Mouse (Mus musculus): ENCODE data around the gene Rbm38.

Rbm38 gene

DNA sequence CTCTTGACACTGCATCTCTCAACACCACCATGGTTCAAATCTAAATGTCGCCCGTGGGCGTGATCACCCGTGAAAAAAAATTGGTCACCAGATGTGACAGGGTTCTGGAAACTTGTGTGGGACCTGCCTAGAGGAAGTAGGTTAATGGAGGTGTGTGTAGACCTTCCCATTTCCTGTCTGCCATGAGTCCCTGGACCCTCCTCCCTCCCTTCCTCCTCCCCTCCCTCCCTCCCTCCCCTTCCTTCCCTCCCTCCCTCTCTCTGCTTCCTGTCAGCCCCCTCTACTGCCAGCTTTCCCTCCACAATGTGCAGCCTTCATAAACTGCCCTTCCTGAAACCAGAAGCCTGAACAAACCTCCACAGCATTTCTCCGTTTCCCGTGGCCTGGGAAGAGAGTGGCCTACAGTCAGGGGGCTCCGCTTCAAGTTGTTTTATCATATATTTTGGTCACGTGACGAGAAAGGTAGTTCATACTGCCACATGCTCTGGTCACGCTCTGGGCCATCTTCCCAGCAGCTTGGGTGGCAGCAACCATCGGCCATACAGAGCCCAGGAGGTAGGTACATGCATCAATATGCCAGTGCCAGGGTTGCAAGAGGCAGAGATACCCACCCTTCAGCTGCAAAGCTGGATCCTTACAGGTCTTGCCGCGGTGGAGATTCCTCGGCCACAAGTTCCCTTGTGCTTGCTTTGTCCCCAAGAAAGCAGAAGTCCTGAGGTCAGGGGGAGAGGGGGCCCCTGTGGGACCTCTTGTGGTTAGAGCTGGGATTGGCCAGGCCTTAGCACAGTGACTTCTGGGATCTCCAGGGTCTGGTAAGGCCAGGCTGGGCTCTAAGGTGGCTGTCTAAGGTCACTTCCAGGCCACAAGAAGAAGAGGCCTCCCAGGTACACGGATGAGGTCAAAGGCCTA lies 41.4 kb downstream of the Rbm38 start:
- DNase-seq, result no peak

- DNase-seq, result no peak
These were observed 42.9 kb downstream of the Rbm38 start for GRCm38 (mm10) chr2:173063219-173063618.

DNA sequence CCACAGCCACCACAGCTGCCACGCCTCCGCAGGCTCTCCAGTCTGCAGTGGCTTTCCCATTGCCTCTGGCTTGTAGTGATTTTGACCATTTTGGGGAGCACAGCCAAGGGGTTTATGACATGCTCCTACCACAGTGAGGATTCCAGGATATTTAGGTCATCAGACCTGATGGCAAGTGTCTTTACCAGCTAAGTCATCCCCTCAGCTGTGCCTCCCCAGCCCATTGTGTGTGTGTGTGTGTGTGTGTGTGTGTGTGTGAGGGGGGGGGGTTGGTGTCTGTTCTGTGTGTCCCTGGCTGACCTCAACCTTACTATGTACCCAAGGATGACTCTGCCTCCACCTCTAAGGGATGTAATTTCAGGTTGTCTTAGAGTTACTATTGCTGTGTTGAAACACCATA lies 44.6 kb downstream of the Rbm38 start:
- no peak for DNase-seq

DNA sequence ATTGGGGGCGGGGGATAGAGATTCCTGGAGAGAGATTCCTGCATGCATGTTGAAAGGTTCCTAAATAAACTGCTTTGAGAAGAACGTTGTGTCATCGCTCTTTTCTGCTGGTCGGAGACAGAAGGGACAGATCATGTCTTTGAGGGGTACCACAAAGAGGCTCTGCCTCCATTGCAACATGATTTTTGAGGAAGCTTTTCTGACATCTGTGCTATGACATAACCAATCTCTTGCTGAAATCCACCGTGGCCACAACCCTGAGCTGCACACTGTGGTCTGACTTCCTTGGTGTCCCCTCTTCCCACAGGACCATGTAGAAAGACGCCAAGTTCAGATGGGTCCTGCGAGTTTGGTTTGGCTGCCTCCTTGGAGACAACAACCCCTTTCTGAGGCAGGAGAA lies 52.6 kb downstream of the Rbm38 start:
- DNase-seq, result no peak

DNA sequence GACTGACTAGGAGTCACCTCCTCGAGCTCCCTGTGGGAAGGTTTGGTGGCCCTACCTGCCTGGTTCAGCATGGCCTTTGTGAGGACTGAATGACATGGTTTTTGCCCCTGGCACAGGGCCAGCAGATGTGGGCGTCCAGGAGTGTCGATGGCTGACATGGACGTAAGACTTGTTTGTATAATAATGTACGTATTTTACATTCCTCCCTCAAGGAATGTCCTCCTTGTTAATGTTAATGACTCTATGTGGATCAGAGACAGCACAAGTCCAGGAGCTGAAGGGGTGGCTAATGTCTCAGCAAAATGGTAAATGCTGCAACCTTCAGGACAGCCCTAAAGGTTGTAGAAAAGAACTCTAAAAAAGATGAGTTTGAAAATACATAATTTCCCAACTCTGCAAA lies 53.4 kb downstream of the Rbm38 start:
- DNase-seq, result no peak

- no peak for DNase-seq
These were observed 56.6 kb downstream of the Rbm38 start for GRCm38 (mm10) chr2:173076921-173077320.

- no peak for DNase-seq
These were observed 59.7 kb downstream of the Rbm38 start for GRCm38 (mm10) chr2:173079766-173080549.

GRCm38 (mm10) chr2:173080785-173081241 lies 60.5 kb downstream of the Rbm38 start:
- peak; percentile 82 for DNase-seq

GRCm38 (mm10) chr2:173082706-173083105 lies 62.4 kb downstream of the Rbm38 start:
- DNase-seq, result no peak

DNA sequence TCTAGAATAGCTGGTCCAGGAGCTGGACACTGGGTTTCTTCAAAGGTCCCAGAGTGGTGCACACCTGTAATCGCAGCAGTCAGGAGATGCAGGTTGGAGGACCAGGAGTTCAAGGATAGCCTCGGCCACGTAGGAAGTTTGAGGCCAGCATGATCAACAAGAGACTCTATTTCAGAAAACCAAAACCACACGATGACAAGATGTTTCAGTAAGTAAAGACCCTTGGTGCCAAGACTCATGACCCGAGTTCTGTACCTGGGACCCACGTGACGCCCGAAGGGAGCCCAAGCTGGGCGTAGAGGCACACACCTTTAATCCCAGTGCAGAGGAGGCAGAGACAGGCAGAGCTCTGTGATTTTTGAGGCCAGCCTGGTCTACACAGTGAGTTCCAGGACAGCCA lies 62.8 kb downstream of the Rbm38 start:
- DNase-seq, result no peak

DNA sequence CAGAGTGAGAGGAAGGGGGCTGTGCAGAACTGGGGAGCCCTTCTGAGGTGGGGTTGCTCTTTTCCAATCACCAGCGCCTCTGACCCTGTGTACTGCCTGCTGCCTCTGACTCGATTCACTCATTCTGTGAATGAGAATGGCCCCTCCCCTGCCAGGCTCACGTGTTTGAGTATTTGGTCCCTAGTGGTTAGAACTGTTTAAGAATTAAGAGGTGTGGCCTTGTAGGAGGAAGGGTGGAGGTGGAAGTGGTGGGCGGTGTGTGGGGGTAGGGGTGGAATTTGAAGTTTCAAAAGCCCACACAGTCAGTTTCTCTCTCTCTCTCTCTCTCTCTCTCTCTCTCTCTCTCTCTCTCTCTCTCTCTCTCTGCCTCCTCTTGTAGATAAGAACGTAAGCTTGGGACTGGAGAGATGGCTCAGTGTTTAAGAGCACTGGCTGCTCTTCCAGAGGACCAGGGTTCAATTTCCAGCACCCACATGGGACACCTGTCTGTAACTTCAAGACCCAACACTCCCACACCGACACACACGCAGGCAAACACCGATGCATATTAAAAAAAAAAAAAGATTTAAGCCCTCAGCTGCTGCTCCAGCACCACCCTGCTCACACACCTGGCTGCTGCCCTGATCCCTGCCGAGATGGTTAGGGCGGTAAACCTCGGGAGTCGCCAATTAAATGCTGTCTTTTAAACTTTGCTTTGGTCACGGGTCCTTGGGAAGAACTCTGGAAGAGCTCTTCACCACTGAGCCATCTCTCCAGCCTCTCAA lies 63.6 kb downstream of the Rbm38 start:
- DNase-seq, result no peak
